Mouse (Mus musculus) retina, postnatal 1 day (tissue): ENCODE measurements at regions not wholly inside any gene's neighbourhood (a gene's known extent, or its start where the extent isn't known, plus 50 kb on each side); places are given as distances from the start of the nearest gene placed in this dataset.

Source experiments
- DNase-seq: peaks from one replicate; pipeline ENCODE4 v3.0.0-alpha.2; 2012

DNA sequence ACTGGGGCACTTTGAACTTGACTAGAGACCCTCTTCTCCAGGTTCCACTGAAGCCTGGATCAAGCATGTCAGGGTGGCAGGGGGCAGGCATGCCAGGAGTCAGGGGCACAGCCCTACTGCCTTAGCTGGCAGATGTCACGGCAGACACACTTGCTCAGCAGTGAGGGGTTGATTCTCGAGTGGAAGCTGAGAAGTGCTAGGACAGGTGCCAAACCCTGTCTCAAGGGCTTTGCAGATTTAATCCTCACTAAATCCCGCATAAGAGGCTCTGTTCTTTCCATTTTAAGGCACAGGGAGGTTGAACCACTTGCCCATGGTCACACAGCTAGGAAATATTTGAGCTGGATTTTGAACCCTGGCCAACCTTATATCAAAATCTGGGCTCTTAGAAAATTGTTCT is 223.5 kb upstream of the Mvb12b start:
- peak; percentile 62 for DNase-seq

DNA sequence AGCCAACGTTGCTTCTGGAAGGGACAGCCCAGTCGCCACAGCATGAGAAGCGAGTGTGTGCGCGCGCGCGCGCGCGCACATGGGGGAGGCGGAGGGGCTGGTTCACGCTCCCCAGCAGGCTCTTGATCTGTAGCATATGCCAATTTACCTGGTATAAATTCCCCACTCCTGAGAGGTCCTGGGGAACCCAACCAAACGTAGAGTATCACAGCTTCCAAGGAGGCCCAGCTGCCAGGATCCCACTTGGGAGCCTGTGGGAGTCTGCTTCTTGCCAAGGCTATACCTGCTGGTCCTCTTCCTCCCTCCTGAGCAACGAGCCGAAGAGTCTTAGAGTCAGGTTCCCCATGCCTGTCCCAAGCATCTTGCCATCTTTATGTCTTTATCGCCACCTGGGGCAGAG is 222.8 kb upstream of the Mvb12b start:
- no peak for DNase-seq

DNA sequence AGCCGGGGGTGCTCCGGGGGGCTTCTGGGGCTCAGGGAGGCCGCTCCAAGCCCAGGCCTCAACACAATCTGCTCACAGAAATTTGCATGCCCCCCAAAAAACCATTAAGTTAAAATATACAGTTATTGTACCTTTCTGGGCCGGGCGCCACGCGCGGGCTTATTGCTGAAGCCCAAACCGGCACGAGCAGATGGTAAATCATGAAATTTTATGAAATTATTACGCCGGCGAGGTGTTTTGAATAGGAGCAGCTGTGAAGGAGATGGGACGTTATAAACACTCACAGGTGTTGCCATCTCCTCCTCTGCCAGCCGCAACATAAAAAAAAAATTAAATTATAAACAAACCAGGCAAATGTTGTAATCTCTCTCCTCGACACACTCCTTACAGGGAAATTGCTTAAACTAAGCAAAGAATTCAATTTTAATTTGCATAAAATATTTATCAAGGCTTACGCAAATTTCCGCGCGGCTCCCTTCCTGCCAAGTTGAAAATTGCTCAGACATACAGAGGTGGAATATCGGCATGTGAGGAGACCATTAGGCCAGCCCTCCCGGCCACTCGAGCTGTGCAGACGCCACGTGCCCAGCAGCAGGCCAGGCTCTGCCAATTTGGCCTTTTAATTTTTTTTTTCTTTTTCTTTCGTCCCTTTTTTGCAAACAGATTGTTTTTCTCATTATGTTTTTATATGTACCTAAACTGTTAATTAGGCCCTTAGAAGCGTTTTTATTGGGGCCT is 220.0 kb upstream of the Mvb12b start:
- DNase-seq, result no peak

DNA sequence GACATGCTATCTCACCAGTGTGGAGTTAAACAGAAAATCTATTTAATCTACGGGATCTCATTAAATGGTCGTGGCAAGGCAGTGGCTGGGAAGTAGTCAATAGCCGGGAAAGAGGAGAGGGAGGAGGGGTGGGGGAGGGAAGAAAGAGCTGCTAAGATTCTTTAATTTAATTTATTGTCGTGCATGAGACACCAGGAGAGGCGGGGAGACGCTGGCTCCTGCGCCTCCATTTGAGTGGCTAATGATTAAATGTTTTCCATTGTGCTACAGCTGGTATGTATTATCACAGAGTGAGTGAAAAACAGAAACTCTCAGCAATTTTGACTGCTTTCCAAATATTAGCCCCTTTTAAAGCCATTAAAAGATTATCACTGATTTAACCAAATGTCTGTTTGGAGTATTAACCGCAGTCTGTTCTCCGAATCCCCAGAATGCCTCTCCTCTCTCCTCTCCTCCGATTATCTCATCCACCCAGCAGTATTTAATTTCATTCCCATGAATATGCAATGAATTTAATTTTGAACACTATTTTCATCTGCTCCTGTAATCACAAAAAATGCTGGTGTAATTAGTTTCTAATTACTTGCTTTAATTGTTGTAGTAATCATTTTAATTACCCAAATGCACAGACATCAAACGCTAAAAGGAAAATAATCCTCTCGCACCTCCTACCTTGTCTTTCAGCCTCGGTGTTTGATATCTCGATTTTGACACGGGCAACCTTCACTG is 219.3 kb upstream of the Mvb12b start:
- peak; percentile 62 for DNase-seq

DNA sequence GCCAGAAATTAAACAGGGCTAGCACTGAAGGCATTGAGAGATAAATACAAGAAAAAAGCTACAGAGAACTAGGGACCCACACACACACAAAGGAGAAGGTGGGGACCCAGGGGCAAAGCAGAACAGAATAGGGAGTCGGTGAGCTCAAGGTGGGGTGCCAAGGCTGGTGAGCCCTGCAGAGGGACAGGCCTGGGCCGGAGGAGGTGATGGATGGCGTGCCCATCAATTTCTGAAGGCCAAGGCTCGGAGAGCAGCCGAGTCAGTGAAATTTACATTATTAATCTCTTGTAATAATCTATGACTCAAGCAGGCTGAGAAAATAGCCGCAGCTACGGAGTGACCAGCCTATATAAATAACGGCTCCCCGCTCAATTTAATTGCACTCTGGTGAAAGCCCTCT is 218.5 kb upstream of the Mvb12b start:
- DNase-seq, result peak; percentile 46

DNA sequence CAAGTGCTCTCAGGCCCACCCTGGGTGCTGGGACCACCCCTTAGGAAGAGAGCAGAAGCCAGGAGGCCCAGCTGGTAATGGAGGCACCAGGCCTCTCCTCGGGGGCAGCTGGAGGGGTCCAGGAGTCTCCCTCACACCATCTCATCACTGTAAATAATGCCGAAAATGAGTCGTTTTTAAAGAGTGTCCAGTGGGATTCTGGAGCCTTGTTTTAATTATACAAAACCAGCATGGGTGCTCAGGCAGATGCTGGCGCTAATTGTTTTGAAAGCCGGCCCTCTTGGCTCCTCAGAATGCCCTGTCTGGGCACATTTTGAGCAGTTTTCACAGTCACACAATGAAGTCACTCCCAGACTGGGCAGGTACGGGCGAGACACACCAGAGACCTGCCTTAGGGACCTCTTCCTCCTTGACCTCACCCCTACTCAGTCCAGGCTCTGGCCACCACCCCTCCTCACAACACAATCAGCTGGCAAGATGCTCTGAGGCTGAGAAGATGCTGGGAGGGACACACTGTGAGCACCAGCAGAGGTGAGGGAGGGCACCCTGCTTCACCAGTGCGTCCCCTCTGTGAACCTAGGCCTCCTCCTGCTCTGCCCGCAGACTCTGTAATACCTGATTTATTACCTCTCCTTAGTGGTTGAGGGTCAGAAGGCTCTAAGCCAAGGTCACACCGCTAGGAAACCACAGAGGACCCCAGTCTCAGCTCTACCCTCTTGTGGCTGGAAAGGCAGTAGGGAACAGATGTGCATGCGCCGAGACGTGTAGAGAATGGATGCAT is 217.7 kb upstream of the Mvb12b start:
- no peak for DNase-seq

DNA sequence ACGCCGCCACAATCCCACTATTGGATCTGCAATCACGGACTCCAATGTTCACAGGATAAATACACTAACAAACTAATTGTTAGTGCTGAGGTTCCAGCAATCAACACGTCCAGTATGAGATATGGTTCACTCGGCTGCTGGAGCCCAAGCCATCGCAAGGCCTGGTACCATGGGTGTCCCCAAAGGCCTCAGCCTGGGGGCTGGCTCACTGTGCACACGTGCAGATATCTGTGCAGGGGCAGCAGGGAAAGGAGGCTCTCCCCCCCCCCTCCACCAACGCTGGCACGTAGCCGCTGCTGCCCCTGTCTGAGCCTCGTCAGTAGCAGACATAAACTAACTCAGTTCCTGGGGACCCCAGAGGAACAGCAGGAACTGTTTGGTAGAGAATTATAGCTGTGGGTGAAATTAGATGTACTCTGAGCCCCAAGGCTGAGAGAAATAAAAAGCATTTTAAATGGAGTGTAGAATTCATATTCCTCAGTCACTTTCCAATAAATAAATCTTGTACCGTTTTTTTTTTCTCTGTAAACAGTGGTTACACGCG is 210.3 kb upstream of the Mvb12b start:
- DNase-seq, result no peak

DNA sequence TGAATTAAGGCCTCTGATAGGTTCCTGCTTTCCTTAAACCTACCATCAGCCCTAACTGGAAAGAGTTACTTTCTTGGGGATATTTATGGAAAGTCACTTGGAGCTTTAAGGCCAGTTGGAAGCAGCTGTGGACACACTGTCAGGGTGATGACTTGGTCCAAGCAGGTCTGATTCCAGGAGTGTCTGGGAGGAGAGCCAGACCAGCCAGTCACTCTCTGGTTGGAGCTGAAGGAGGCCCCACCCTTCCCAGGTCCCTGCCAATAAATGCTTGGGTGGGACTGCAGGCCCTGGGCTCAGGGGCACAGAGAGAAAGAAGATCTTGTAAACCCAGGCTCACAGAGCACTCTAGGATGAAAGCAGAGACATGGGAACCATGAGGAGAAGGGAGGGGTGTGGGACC is 208.8 kb upstream of the Mvb12b start:
- DNase-seq, result no peak

DNA sequence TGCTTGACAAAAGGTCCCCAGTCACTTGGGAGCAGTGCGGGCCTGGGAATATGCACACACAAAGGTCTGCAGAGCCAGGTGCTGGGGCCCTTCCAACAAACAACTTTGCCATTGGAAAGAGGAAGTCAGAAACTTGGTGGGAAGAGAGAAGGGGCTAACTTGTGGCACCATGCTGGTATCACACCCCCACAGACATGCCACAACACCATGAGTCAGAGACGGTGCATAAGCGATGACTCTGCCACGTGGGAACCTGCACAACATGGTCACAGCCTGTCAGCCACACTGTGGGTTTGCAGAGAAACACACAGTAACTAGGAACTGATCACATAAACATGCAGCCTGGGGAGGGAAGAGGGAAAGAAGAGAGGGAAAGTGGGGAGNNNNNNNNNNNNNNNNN is 201.1 kb upstream of the Mvb12b start:
- DNase-seq, result no peak

DNA sequence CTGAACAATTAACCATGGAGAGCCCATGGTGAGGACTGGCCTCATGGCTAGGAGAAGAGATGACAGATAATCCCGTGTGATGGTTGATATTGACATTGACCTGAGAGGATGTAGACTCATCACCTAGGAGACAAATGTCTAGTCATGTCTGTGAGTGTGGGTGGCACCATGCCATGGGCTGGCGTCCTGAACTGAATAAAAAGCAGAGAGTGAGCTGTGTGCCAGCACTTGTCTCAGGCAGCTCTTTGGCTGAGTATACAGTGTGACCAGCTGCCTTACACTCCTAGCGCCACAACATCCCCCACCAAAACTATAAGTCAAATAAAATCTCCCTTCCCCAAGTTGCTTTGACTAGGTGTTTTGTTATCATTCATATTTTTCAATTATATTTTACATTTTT is 198.4 kb upstream of the Mvb12b start:
- no peak for DNase-seq

DNA sequence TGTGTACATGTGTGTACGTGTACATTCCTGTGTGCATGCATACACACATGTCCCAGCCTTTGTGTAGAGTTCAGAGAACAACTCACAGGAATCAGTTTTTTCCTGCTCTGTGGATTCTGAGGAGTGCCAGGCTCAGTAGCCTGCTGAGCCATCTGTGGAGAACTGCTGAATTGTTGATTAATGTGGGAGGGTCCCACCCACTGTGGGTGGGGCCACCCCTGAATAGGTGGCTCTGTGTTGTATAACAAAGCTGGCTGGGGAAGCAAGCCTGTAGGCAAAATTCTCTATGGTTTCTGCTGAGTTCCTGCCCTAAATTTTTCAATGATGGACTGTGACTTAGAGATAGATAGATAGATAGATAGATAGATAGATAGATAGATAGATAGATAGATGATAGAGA is 196.8 kb upstream of the Mvb12b start:
- DNase-seq, result peak; percentile 32

DNA sequence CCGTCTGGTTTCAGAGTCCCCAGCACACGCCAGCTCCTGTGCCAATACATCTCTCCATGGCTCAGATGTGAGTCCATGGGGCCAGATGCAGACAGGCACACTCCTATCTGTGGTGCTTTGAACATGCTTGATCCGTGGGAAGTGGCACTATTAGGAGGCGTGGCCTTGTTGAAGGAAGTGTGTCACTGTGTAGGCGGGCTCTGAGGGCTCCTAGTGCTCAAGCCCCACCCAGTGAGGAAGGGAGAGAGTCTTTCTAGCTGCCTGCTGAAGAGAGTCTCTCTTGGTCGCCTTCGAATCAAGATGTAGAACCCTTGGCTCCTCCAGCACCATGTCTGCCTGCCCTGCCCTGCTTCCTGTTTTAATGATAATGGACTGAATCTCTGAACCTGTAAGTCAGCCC is 194.7 kb upstream of the Mvb12b start:
- no peak for DNase-seq

DNA sequence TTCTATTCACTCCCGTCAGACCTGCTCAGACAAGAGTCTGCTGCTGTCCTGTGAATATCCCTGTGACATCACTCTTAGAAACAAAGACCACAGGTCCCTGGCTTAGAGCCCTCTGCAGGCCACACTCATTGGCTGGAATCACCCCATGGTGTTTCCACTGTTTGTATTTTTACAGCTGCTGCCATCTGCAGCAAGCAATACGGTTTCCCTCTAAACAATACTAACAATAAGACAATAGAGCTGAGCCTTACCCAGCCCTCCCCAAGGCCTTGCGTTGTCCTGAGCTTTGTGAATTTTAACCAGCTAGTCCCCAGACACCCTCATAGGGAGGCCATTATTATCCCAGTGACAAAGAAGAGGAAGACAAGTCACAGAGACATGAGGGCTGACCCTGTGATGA is 192.4 kb upstream of the Mvb12b start:
- peak; percentile 44 for DNase-seq

DNA sequence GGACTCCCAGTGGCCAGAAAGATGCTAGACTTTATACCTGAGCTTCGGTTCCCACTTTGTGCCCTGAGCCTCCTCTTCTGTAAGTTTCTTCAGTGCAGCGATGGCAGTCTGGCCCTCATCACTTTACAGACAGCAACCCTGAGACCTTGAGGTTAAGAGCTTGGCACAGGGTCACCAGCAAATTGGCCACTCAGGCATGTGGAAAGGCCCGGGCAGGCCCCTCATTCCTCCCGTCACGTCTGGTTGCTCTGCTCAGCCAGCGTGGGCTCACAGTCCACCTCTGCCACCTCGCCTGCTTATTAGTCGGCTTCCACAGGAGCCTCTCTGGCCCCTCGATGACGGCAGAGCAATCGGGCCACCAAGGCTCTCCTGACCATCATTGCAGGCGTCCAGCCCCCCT is 191.5 kb upstream of the Mvb12b start:
- DNase-seq, result no peak

DNA sequence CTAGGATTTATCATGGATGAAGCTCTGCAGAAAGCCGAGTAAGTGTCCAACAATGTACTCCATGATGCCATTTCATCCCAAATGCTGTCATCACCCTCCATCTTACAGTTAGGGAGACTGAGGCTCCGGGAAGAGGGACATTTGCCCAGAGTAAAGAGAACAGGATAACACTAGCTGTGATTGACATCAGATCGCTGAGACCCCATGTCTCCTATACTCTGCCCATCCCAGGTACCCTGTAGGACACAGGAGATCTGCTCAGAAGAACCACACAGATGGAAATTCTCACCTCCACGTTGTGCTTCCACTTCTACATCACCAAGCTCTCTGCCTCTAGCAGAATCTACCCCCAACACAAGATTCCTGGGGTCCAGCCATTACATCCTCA is 191.1 kb upstream of the Mvb12b start:
- no peak for DNase-seq

DNA sequence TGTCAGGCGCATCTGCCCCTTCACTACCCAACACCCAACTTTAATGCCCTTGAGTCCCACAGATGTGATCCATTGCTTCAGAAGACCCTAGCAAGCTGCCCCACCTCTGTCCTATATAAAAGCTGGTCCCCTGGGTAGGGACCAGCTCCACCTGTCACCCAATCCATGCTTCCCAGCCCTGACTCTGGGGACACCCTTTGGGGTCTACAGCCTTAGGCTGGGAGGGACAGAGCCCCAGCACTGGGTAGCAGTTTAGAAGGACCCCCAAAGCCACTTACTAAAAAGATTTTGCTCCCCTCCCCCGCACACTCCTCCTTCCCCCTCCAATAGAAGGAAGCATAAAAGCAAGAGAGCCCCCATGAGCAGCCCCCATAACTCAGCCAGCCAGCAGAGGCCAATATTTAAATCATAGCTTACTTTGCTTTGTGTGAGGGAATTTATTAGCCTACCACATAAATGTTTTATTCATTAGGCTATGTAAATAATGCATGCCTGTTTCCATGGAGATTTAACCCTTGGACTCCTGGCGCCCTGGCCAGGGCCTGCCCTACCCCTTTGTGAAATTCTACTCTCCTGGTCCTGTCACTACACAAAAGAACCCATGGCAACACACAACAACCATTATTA is 190.6 kb upstream of the Mvb12b start:
- peak; percentile 25 for DNase-seq

DNA sequence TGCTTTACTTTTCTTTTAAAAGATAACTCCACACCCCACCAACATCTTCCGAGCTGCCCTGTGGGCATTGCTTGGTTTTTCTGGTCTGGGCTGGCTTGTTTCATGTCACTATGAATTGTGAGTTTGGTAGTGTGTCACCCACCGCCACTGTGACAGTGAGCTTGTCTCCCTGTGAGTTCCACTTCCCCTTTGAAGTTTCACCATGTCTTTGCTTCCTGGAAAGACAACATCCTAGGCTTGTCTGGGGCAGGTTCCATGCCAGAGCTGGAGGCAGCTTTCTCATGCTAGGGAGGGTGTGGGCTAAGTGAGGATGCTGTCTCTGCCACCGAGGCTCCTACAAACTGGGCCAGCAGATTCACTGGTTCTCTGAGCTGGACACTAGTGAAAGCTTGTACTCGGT is 188.6 kb upstream of the Mvb12b start:
- DNase-seq, result no peak

DNA sequence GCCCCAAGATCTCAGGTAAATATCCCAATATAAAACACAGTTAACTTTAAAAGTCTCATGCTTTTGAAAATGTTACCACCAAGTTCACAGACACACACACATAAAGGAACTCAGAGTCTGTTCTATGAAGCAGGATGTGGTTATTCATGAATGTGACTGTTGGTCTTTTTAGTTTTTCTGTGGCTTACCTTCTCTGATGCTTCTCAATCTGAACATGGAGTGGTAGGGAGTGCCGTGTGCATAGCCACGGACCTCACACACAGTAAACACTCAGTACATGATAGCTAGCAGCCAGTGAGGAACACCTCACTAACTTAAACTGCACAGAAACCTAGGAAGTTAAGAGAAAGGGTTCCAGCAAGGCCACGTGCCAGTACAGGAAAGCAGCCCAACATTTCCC is 186.3 kb upstream of the Mvb12b start:
- DNase-seq, result no peak

DNA sequence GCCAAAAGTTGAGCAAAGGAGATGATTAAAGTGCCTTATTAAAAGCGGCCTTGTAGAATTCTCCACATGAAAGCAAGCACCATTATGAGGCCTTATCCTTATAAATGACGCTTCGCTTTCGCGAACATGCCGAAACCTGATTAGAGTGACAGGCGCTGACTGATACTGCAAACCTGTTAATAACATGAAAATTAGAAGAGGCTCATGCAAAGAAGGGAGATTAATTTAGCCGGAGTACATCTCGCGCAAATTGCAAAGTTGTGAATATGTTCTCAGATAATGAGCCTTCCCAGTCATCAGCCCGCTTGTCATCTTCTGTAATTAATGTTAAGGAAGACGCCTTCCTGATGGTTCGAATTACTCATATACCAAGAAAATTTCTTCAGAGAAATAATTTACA is 177.8 kb upstream of the Mvb12b start:
- no peak for DNase-seq

DNA sequence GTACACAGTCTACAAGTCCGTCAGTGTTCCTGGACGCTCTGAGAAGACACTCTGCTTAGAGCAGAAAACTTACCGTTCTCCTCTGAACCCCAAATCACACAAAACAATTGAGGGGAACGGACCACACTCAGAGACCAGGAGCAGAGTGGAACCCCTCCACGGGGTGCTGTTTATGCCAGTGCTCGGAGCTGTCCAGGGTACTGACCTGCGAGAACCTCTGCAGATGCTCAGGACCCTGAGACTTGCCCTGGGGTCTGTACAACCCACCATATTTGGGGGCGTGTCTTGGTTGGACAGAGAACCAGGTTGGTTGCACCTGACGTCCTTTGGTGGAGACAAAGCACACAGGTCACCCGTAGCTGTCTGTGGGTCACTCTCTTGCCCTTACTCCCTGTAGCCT is 177.3 kb upstream of the Mvb12b start:
- DNase-seq, result peak; percentile 49

DNA sequence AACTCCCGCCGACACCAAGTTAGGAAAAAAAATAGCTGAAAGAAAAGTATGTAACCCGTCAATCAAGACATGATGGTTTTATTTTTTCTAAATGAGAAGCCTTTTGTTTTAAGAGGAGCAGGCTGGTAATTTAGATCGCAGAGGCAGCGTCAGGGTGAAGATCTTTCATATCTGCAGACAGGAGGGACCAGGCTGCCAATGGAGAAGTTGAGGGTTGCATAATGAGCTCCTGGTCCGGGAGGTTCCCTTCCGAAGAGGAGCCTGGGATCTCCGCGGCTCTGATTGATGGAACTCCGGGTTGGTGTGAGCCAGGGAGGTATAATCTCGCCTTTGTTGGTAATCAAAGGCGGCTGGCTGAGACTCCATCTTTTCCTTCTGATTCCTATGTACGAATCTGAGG is 168.8 kb upstream of the Mvb12b start:
- no peak for DNase-seq

DNA sequence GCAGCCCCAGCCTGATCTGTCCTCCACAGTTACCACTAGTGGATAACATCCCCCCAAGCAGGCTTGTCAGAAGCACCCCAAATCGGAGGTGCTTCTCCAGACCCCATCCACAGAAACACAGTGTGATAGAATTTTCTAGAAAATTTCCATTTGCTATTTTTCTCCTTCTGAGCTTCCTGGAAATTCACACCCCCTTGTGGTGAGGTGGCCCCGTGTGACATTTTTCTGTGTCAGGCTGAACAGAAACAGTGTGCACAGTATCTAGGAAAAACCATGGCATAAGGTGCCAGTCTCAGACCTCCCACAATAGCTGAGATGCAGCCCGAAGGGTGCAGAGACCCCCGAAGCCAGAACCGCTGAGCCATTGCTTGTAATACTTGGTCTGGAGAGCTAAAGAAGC is 155.3 kb upstream of the Mvb12b start:
- no peak for DNase-seq

DNA sequence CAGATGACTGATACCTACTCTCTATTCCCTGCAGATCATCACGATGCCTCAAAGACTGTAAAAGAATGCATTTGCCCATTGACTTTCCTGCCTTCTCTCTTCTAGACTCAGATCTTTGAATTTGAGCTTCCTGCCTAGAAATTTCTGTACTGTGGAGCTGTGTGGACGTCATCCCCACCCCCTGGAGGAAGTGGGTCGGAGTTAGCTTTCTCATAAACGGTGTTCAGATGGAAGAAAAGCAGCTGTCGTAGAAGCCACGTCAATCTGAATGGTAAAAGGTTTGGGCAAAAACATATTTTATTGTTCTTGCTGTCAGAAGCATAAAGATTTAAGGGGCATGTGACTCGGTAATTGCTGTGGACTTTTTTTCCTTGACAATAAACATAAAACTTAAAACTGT is 154.6 kb upstream of the Mvb12b start:
- DNase-seq, result no peak
